Mouse (Mus musculus) frontal cortex, postnatal 10 days (tissue): ENCODE data around the gene Osbpl10.

ENCODE experiments used
- DNase-seq, 2 experiments: peaks; one replicate each; pipeline ENCODE4 v3.0.0; 2022; ENCODE audit warnings: low spot score in 2 of 2, mixed read lengths in 1 of 2

Osbpl10 gene

GRCm38 (mm10) chr9:115272451-115272850 is 294.1 kb downstream of the Osbpl10 start:
- DNase-seq = peak; percentile 31 to 32

- DNase-seq = no peak
Observed at GRCm38 (mm10) chr9:115273095-115273649, 294.8 kb downstream of the Osbpl10 start.

GRCm38 (mm10) chr9:115274806-115275205 is 296.4 kb downstream of the Osbpl10 start:
- no peak for DNase-seq

GRCm38 (mm10) chr9:115278641-115279040 is 300.3 kb downstream of the Osbpl10 start:
- DNase-seq = no peak
